Mouse (Mus musculus) MEL (cell line): ENCODE results near the gene Mgat5. TPM values are rescaled to one million over a fixed set of nuclear protein-coding genes. Genes with fewer than 3 reads are reported as not detected.

Experiments used
- DNase-seq: peaks from one replicate; pipeline ENCODE4 v3.0.0; 2011; ENCODE audit warnings: low read depth, low spot score
- H3K27ac ChIP-seq: 2 replicates; pipeline ENCODE4 v1.5.1; 2012; ENCODE audit warnings: low read depth, mild to moderate bottlenecking, control low read depth, low read length, moderate library complexity; ENCODE audit not compliant: control insufficient read depth
- H3K27me3 ChIP-seq, 2 experiments: fragments of 150-350 bp in 1 of 2; sonication (generic) in 1 of 2; 2 replicates each; pipeline ENCODE4 v1.6.1; 2012; ENCODE audit warnings: low read length in 2 of 2, mild to moderate bottlenecking in 2 of 2, improper control_type of control experiment in 1 of 2, moderate library complexity in 1 of 2; ENCODE audit not compliant: insufficient read depth in 2 of 2, control insufficient read depth in 1 of 2
- H3K36me3 ChIP-seq, 2 experiments: 2 replicates each; pipeline ENCODE4 v1.6.1; 2012 to 2014; ENCODE audit warnings: low read length in 2 of 2, improper control_type of control experiment in 1 of 2, inconsistent platforms in 1 of 2, mild to moderate bottlenecking in 1 of 2; ENCODE audit not compliant: insufficient read depth in 2 of 2, control insufficient read depth in 1 of 2
- H3K4me1 ChIP-seq, 2 experiments: fragments of 150-350 bp in 1 of 2; sonication (generic) in 1 of 2; 2 replicates each; pipeline ENCODE4 v1.6.1; 2012; ENCODE audit warnings: low read length in 2 of 2, improper control_type of control experiment in 1 of 2, mild to moderate bottlenecking in 1 of 2; ENCODE audit not compliant: insufficient read depth in 2 of 2, control insufficient read depth in 1 of 2
- H3K4me3 ChIP-seq, 2 experiments: fragments of 150-350 bp in 1 of 2; sonication (generic) in 1 of 2; 2 replicates each; pipeline ENCODE4 v1.5.1; 2012; ENCODE audit warnings: low read depth in 2 of 2, low read length in 2 of 2, mild to moderate bottlenecking in 2 of 2, moderate library complexity in 2 of 2, control low read depth in 1 of 2, improper control_type of control experiment in 1 of 2; ENCODE audit not compliant: control insufficient read depth in 1 of 2, insufficient read depth in 1 of 2
- H3K79me2 ChIP-seq: 2 replicates; pipeline ENCODE4 v1.6.1; 2012; ENCODE audit warnings: mild to moderate bottlenecking, low read length, moderate library complexity; ENCODE audit not compliant: control insufficient read depth, poor library complexity, insufficient read depth
- H3K9ac ChIP-seq: 2 replicates; pipeline ENCODE4 v1.6.1; 2012; ENCODE audit warnings: low read depth, mild to moderate bottlenecking, control low read depth, low read length, moderate library complexity; ENCODE audit not compliant: control insufficient read depth, poor library complexity, severe bottlenecking
- H3K9me3 ChIP-seq: fragments of 150-350 bp; sonication (generic); replicated peaks from 2 replicates; pipeline ENCODE4 v1.6.1; 2012; ENCODE audit warnings: mild to moderate bottlenecking, low read length, improper control_type of control experiment, moderate library complexity; ENCODE audit not compliant: insufficient read depth
- GATA1 ChIP-seq: IDR thresholded peaks from 2 replicates; pipeline ENCODE4 v1.6.1; 2011; ENCODE audit warnings: low read depth, low read length, improper control_type of control experiment
- MEF2A ChIP-seq: IDR thresholded peaks from 2 replicates; pipeline ENCODE4 v1.6.1; 2014; ENCODE audit warnings: low read depth, mild to moderate bottlenecking, inconsistent platforms, low read length, improper control_type of control experiment; ENCODE audit not compliant: poor library complexity, insufficient replicate concordance, severe bottlenecking; ENCODE audit errors: extremely low read depth
- NRF1 ChIP-seq: IDR thresholded peaks from 2 replicates; pipeline ENCODE4 v1.6.1; 2014; ENCODE audit warnings: low read depth, mild to moderate bottlenecking, inconsistent platforms, low read length, improper control_type of control experiment, moderate library complexity; ENCODE audit not compliant: poor library complexity, insufficient read depth, severe bottlenecking
- POLR2A ChIP-seq, 2 experiments: IDR thresholded peaks; 2 replicates each; pipeline ENCODE4 v1.6.1; 2011 to 2012; ENCODE audit warnings: low read length in 2 of 2, mild to moderate bottlenecking in 2 of 2, control low read depth in 1 of 2, improper control_type of control experiment in 1 of 2, low read depth in 1 of 2, moderate library complexity in 1 of 2; ENCODE audit not compliant: control insufficient read depth in 1 of 2, insufficient read depth in 1 of 2, poor library complexity in 1 of 2
- POLR2AphosphoS5 ChIP-seq: IDR thresholded peaks from 2 replicates; pipeline ENCODE4 v1.6.1; 2012; ENCODE audit warnings: low read depth, borderline replicate concordance, mild to moderate bottlenecking, inconsistent platforms, low read length, moderate library complexity, mixed read lengths
- TBP ChIP-seq: IDR thresholded peaks from 2 replicates; pipeline ENCODE4 v1.8.0; 2011; ENCODE audit warnings: low read depth, low read length, improper control_type of control experiment
- TCF12 ChIP-seq: IDR thresholded peaks from 2 replicates; pipeline ENCODE4 v1.6.1; 2014; ENCODE audit warnings: low read depth, mild to moderate bottlenecking, inconsistent platforms, low read length, improper control_type of control experiment, moderate library complexity
- UBTF ChIP-seq: IDR thresholded peaks from 2 replicates; pipeline ENCODE4 v1.6.1; 2012; ENCODE audit warnings: low read depth, mild to moderate bottlenecking, inconsistent platforms, low read length, improper control_type of control experiment, moderate library complexity, borderline replicate concordance; ENCODE audit not compliant: insufficient read depth
- USF1 ChIP-seq: IDR thresholded peaks from 2 replicates; pipeline ENCODE4 v1.6.1; 2014; ENCODE audit warnings: low read depth, mild to moderate bottlenecking, inconsistent platforms, low read length, improper control_type of control experiment, moderate library complexity
- ZNF384 ChIP-seq: IDR thresholded peaks from 2 replicates; pipeline ENCODE4 v1.6.1; 2012; ENCODE audit warnings: low read depth, mild to moderate bottlenecking, inconsistent platforms, low read length, improper control_type of control experiment
- polyA plus RNA-seq, 2 experiments: library from polyadenylated mRNA; stranded (reverse) in 1 of 2; unstranded in 1 of 2; fragments of >175 nt in 1 of 2; fragments of >200 nt in 1 of 2; gene quantifications; 2 replicates each; pipeline versions ENCODE4 v1.2.1 to v1.2.4; 2012; ENCODE audit warnings: low replicate concordance in 2 of 2, low read depth in 1 of 2; ENCODE audit not compliant: insufficient read length in 2 of 2, insufficient read depth in 1 of 2, missing spikeins in 1 of 2
- total RNA-seq: library from RNA; depleted of rRNA; stranded (reverse); fragments of 300-350 nt; gene quantifications from 2 replicates; pipeline ENCODE4 v1.2.3, GENCODE M21; 2012

Gene Mgat5
- total and polyA plus RNA-seq, 3 experiments, result 6.9 to 9.5 TPM; not detected in 1

DNA sequence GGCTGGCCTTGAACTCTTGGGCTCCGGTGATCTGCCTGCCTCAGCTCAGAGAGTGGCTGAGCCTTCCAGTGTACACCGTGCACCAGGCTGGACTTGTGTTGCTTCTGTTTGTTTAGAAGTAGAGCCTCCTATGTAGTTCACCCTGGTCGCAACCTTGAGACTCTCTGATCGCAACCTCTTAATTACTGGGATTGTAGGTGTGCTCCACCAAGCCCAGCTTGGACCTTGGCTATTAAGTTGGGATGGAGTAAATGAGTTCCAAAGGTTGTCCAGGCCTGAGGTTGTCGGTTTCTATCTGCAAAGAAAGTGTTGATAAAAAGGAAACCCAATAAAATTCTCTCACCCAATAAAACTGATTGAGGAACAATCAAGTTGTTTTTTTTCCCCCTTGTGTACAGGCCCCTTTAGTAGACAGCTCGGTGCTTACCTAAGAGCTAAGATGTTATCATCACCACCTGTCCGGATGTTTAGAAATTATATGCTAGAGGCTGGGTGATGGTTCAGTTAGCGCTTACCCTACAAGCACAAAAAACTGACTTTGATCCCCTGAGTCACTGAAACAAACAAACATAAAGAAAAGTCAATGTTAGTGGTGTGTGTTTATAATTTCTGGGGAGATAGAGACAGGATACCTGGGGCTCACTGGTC is 9.9 kb downstream of the Mgat5 start:
- Histone ChIP-seq H3K9me3 (no peaks in the 10 kb centered on the region), H3K36me3 (peaks cover 0 to 2% of the 10 kb centered on the region in 2 experiments; a peak in 2 of 4 replicates), H3K4me1 (peaks cover 2 to 11% of the 10 kb centered on the region in 2 experiments; a peak in 3 of 4 replicates), H3K4me3 (no peak overlapping the region), H3K27me3 (no peaks in the 10 kb centered on the region), H3K27ac (no peak overlapping the region), H3K79me2 (peaks cover 17% of the 10 kb centered on the region; the same call in 1 of the 2 replicates)
- DNase-seq, result no peak
- TF ChIP-seq POLR2A (IDR thresholded peaks at IDR 0.05; ENCODE audit: control insufficient read depth in 1 of 2, insufficient read depth in 1 of 2, low read depth in 1 of 2, low read length in 2 of 2, poor library complexity in 1 of 2) (no peak), POLR2AphosphoS5 (no peak), USF1 (no peak), ZNF384 (no peak), UBTF (no peak), MEF2A (no peak)
- TF ChIP-seq, all 39 proteins: peak for 0
- H3K9ac ChIP-seq, result no peak overlapping the region

DNA sequence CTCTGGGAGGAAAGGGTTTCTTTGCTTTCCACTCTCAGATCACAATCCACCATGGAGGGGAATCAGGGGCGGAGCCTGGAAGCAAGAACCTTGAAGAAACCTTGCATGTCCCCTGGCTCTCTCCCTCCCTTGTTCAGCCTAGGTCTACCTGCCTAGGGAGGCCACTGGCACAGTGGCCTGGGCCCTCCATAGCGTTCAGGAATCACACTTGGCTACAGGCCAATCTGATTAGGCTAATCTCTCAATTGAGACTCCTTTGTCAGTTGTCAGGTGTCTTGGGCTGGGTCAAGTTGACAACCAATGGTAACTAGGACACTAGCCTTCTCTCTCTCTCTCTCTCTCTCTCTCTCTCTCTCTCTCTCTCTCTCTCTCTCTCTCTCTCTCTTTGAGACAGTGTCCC is 12.2 kb downstream of the Mgat5 start:
- H3K79me2 ChIP-seq, result peaks cover 12% of the 10 kb centered on the region; the same call in 1 of the 2 replicates
- peak; percentile 34; the same call in 1 of the 2 replicates for TF ChIP-seq GATA1
- TF ChIP-seq ZNF384, result no peak
- peaks cover 0 to 4% of the 10 kb centered on the region in 2 experiments; a peak in 2 of 4 replicates for H3K36me3 ChIP-seq
- no peak overlapping the region for H3K4me3 ChIP-seq
- H3K9ac ChIP-seq, result no peak overlapping the region
- no peak for DNase-seq
- H3K4me1 ChIP-seq, result peaks cover 2 to 11% of the 10 kb centered on the region in 2 experiments
- no peaks in the 10 kb centered on the region for H3K27me3 ChIP-seq
- no peak overlapping the region for H3K27ac ChIP-seq
- H3K9me3 ChIP-seq, result no peaks in the 10 kb centered on the region

GRCm38 (mm10) chr1:127217665-127218064 is 12.8 kb downstream of the Mgat5 start:
- H3K4me3 ChIP-seq, result no peak overlapping the region

More at GRCm38 (mm10) chr1:127217665-127218064, 12.8 kb downstream of the Mgat5 start:
- H3K9me3 ChIP-seq, result no peaks in the 10 kb centered on the region
- H3K27me3 ChIP-seq, result no peaks in the 10 kb centered on the region
- H3K4me1 ChIP-seq, result peaks cover 2 to 11% of the 10 kb centered on the region in 2 experiments
- H3K9ac ChIP-seq, result no peak overlapping the region
- DNase-seq, result no peak
- H3K36me3 ChIP-seq, result peaks cover 0 to 6% of the 10 kb centered on the region in 2 experiments; a peak in 2 of 4 replicates
- peaks cover 12% of the 10 kb centered on the region; the same call in 1 of the 2 replicates for H3K79me2 ChIP-seq
- no peak overlapping the region for H3K27ac ChIP-seq
- TF ChIP-seq NRF1 (no peak), TBP (no peak), TCF12 (no peak)
